Mouse (Mus musculus) embryo, embryonic 10 days (tissue): ENCODE measurements around the gene Mfsd10.

Experiments used
- DNase-seq: peaks from one replicate; pipeline ENCODE4 v3.0.0-alpha.2; 2015; ENCODE audit warnings: low spot score

Gene Mfsd10

GRCm38 (mm10) chr5:34636481-34637287 is at the start of gene Mfsd10:
Gene Mfsd10 (minus strand): TSS chr5:34637212.
- DNase-seq, result peak; percentile 91

GRCm38 (mm10) chr5:34670280-34670679 is 33.3 kb upstream of the Mfsd10 start:
- peak; percentile 17 for DNase-seq

- DNase-seq, result no peak
Measured at GRCm38 (mm10) chr5:34669493-34669892, 32.5 kb upstream of the Mfsd10 start.

- no peak for DNase-seq
Measured at GRCm38 (mm10) chr5:34663231-34663630, 26.2 kb upstream of the Mfsd10 start.

GRCm38 (mm10) chr5:34661909-34662308 is 24.9 kb upstream of the Mfsd10 start:
- no peak for DNase-seq

- no peak for DNase-seq
Measured at GRCm38 (mm10) chr5:34660591-34661130, 23.6 kb upstream of the Mfsd10 start.

GRCm38 (mm10) chr5:34659686-34660590 is 22.9 kb upstream of the Mfsd10 start, which contains the start of the genes Nop14 and Grk4:
Gene Nop14 (minus strand): TSS chr5:34660148.
Gene Grk4 (plus strand): TSS chr5:34660379.
- peak; percentile 100 for DNase-seq

- DNase-seq, result no peak
Measured at GRCm38 (mm10) chr5:34657556-34657955, 20.5 kb upstream of the Mfsd10 start.

- DNase-seq, result no peak
Measured at GRCm38 (mm10) chr5:34654881-34655280, 17.9 kb upstream of the Mfsd10 start.

GRCm38 (mm10) chr5:34652961-34653360 is 15.9 kb upstream of the Mfsd10 start:
- DNase-seq, result no peak

GRCm38 (mm10) chr5:34647581-34647980 is 10.6 kb upstream of the Mfsd10 start:
- peak; percentile 76 for DNase-seq

GRCm38 (mm10) chr5:34642932-34643331 is 5.9 kb upstream of the Mfsd10 start:
- DNase-seq, result peak; percentile 67

- no peak for DNase-seq
Measured at GRCm38 (mm10) chr5:34641991-34642390, 5.0 kb upstream of the Mfsd10 start.

GRCm38 (mm10) chr5:34637591-34638156 is 662 bp upstream of the Mfsd10 start:
- no peak for DNase-seq

- DNase-seq, result no peak
Measured at GRCm38 (mm10) chr5:34635665-34636192, 1.3 kb downstream of the Mfsd10 start.

GRCm38 (mm10) chr5:34634746-34635400 is 2.1 kb downstream of the Mfsd10 start:
- DNase-seq, result no peak

GRCm38 (mm10) chr5:34633641-34634040 is 3.4 kb downstream of the Mfsd10 start:
- DNase-seq, result no peak

GRCm38 (mm10) chr5:34632996-34633395 is 4.0 kb downstream of the Mfsd10 start:
- no peak for DNase-seq

- DNase-seq, result no peak
Measured at GRCm38 (mm10) chr5:34609966-34610365, 27.0 kb downstream of the Mfsd10 start.

- DNase-seq, result no peak
Measured at GRCm38 (mm10) chr5:34608226-34608625, 28.8 kb downstream of the Mfsd10 start.
